Mouse (Mus musculus) midbrain, embryonic 16.5 days (tissue): Measurements from ENCODE around the gene Akap12. TPM values are rescaled to one million over a fixed set of nuclear protein-coding genes. Genes with fewer than 3 reads are reported as not detected.

ENCODE experiments used
- ATAC-seq: fragments of 200-750 bp; cut with Nextera tagmentation; 2 replicates; pipeline ENCODE4 v1.8.0; 2017; ENCODE audit warnings: moderate TSS enrichment
- H3K27ac ChIP-seq: fragments of 300-500 bp; sonication (generic); 2 replicates; pipeline ENCODE4 v1.5.1; 2014; ENCODE audit warnings: mild to moderate bottlenecking, low read length, mixed read lengths
- H3K27me3 ChIP-seq: fragments of 300-500 bp; sonication (generic); 2 replicates; pipeline ENCODE4 v1.6.1; 2014; ENCODE audit warnings: low read depth, low read length, mixed read lengths; ENCODE audit not compliant: control insufficient read depth, insufficient read depth
- H3K36me3 ChIP-seq: fragments of 300-500 bp; sonication (generic); 2 replicates; pipeline ENCODE4 v1.6.1; 2014; ENCODE audit warnings: mild to moderate bottlenecking, low read length, moderate library complexity, mixed read lengths; ENCODE audit not compliant: control insufficient read depth, insufficient read depth
- H3K4me1 ChIP-seq: fragments of 300-500 bp; sonication (generic); 2 replicates; pipeline ENCODE4 v1.6.1; 2014; ENCODE audit warnings: mild to moderate bottlenecking, low read length, mixed read lengths; ENCODE audit not compliant: control insufficient read depth, insufficient read depth
- H3K4me2 ChIP-seq: fragments of 300-500 bp; sonication (generic); 2 replicates; pipeline ENCODE4 v1.6.1; 2014; ENCODE audit warnings: mild to moderate bottlenecking, low read length, mixed read lengths
- H3K4me3 ChIP-seq: fragments of 300-500 bp; sonication (generic); 2 replicates; pipeline ENCODE4 v1.5.1; 2014; ENCODE audit warnings: low read depth, mild to moderate bottlenecking, low read length, moderate library complexity, mixed read lengths
- H3K9ac ChIP-seq: fragments of 300-500 bp; sonication (generic); 2 replicates; pipeline ENCODE4 v1.6.1; 2014; ENCODE audit warnings: low read depth, low read length, mixed read lengths
- H3K9me3 ChIP-seq: fragments of 300-500 bp; sonication (generic); replicated peaks from 2 replicates; pipeline ENCODE4 v1.6.1; 2014; ENCODE audit warnings: mild to moderate bottlenecking, low read length, mixed read lengths; ENCODE audit not compliant: control insufficient read depth, poor library complexity, severe bottlenecking
- WGBS: fragments of 180-500 bp; shearing (Covaris S2); extraction: QIAGEN DNeasy Blood & Tissue Kit; methylation state at CpG from one replicate; pipeline ENCODE4 v1.1.7; 2014; 5-methylcytosine and 5-hydroxymethylcytosine counted together
- polyA plus RNA-seq: library from polyadenylated mRNA; unstranded; fragments of >200 nt; fragmentation: Nextera tagmentation; extraction: Ambion mirVana; gene quantifications from 2 replicates; pipeline ENCODE4 v1.2.1, GENCODE M21; 2015

The Akap12 gene
- polyA plus RNA-seq, 1 experiment from 2014 or later = 44.7 TPM

- Histone ChIP-seq H3K9ac (no peak overlapping the region), H3K4me3 (no peak overlapping the region), H3K27me3 (no peaks in the 10 kb centered on the region), H3K4me2 (no peak overlapping the region), H3K4me1 (peaks cover 7% of the 10 kb centered on the region), H3K9me3 (no peaks in the 10 kb centered on the region), H3K36me3 (no peaks in the 10 kb centered on the region), H3K27ac (no peak overlapping the region)
- WGBS = 96% methylated on average over 7 of the region's 7 CpGs
- ATAC-seq = no peak
These were observed 118.1 kb downstream of the Akap12 start for GRCm38 (mm10) chr10:4384244-4384643.

- Histone ChIP-seq H3K4me2 (peak overlapping the region; percentile 97), H3K36me3 (no peaks in the 10 kb centered on the region), H3K4me3 (peak overlapping the region; percentile 96), H3K9ac (peak overlapping the region; percentile 99), H3K4me1 (peaks cover 33% of the 10 kb centered on the region), H3K9me3 (no peaks in the 10 kb centered on the region), H3K27me3 (no peaks in the 10 kb centered on the region), H3K27ac (peak overlapping the region; percentile 100)
- peak; percentile 93 for ATAC-seq
- under 1% methylated on average over 47 of the region's 133 CpGs for WGBS
These were observed 120.7 kb downstream of the Akap12 start for GRCm38 (mm10) chr10:4386609-4387591.

DNA sequence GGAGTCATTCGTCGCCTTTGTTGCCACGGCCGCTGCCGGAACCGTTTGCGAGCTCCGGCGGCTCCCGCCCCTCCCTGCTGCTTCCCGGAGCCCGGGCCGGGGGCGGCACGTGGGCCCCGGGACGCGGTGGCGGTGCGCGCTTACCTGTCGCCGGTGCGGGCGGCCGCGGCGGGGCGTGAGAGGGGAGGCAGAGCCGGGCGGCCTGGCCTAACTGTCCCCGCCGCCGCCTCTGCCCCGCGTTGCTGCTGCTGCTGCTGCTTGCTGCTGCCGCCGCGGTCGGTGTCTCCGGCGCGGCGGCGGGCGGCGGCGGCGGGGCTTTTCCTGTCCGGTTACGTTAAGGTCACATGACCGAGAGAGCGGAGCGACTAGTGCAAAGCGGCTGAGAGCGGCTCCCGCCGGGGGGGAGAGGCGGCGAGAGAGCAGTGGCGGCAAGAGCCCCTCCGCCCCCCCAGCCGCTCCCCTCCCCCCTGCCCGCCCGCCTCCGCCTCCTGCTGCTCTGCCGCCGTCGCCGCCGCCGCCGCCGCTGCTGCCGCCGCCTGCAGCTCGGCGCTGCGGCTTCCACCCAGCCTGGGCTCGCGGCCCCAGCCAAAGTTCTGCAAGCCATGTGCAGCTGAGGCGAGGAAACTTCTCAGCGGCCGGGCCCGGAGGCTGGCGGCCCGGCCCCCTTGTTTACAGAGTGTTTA, 121.7 kb downstream of the Akap12 start, which contains the start of gene Zbtb2:
Zbtb2 (minus strand) TSS at position 408 of the 683 bp plus-strand sequence.
- WGBS = under 1% methylated on average over 57 of the region's 87 CpGs
- peak within 1 kb of the TSS; percentile 97 for H3K4me2 ChIP-seq
- H3K9ac ChIP-seq = peak within 1 kb of the TSS; percentile 99
- peak; percentile 9; the same call in 1 of the 2 replicates for ATAC-seq
- no peaks in the 10 kb centered on the region for H3K27me3 ChIP-seq
- peak within 1 kb of the TSS; percentile 96 for H3K4me3 ChIP-seq
- peaks cover 34% of the 10 kb centered on the region for H3K4me1 ChIP-seq
- no peaks in the 10 kb centered on the region for H3K9me3 ChIP-seq
- peak within 1 kb of the TSS; percentile 100 for H3K27ac ChIP-seq
- H3K36me3 ChIP-seq = no peaks in the 10 kb centered on the region

DNA sequence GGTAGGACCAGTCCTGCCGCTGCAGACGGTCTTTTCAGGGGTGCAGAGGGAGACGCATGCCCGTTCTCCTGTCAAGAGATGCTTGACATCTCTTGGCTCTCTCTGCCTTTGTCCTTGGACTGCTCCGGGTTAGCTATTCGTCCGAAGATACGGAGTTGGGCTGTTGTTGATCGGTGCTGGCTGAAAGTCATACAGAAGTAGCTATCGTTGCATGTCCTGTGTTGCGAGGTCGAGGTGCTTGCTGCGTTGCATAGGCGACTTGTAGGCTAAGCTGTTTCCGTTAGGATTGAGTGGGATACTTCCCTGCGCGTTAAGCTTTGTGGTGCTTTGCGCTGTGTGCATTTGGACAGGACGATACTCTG, 122.2 kb downstream of the Akap12 start:
- Histone ChIP-seq H3K36me3 (no peaks in the 10 kb centered on the region), H3K4me2 (peak overlapping the region; percentile 97), H3K9ac (peak overlapping the region; percentile 99), H3K27me3 (no peaks in the 10 kb centered on the region), H3K9me3 (no peaks in the 10 kb centered on the region), H3K4me1 (peaks cover 34% of the 10 kb centered on the region), H3K27ac (peak overlapping the region; percentile 100), H3K4me3 (peak overlapping the region; percentile 96)
- WGBS = under 1% methylated on average over 19 of the region's 19 CpGs
- no peak for ATAC-seq

- Histone ChIP-seq H3K4me1 (peaks cover 34% of the 10 kb centered on the region), H3K9me3 (no peaks in the 10 kb centered on the region), H3K27ac (no peak overlapping the region), H3K4me2 (peak overlapping the region; percentile 97), H3K27me3 (no peaks in the 10 kb centered on the region), H3K36me3 (no peaks in the 10 kb centered on the region), H3K9ac (peak overlapping the region; percentile 99), H3K4me3 (peak overlapping the region; percentile 96)
- no peak for ATAC-seq
- WGBS = 22% methylated on average over 10 of the region's 10 CpGs
These were observed 122.9 kb downstream of the Akap12 start for GRCm38 (mm10) chr10:4389036-4389435.

GRCm38 (mm10) chr10:4389461-4390112, 123.4 kb downstream of the Akap12 start:
- H3K27me3 ChIP-seq = no peaks in the 10 kb centered on the region
- peak overlapping the region; percentile 96 for H3K4me3 ChIP-seq
- no peak overlapping the region for H3K27ac ChIP-seq
- ATAC-seq = no peak
- peak overlapping the region; percentile 99; the same call in 1 of the 2 replicates for H3K9ac ChIP-seq
- peaks cover 34% of the 10 kb centered on the region for H3K4me1 ChIP-seq
- H3K4me2 ChIP-seq = peak overlapping the region; percentile 97
- H3K9me3 ChIP-seq = no peaks in the 10 kb centered on the region
- 39% methylated on average over 5 of the region's 5 CpGs for WGBS
- H3K36me3 ChIP-seq = no peaks in the 10 kb centered on the region

GRCm38 (mm10) chr10:4390550-4390949, 124.4 kb downstream of the Akap12 start:
- H3K4me3 ChIP-seq = no peak overlapping the region
- no peak overlapping the region for H3K9ac ChIP-seq
- WGBS = 72% methylated on average over 2 of the region's 2 CpGs
- no peak overlapping the region for H3K4me2 ChIP-seq
- H3K4me1 ChIP-seq = peaks cover 36% of the 10 kb centered on the region
- ATAC-seq = no peak
- H3K27ac ChIP-seq = no peak overlapping the region
- H3K36me3 ChIP-seq = no peaks in the 10 kb centered on the region
- H3K27me3 ChIP-seq = no peaks in the 10 kb centered on the region
- H3K9me3 ChIP-seq = no peaks in the 10 kb centered on the region

GRCm38 (mm10) chr10:4391076-4391475, 124.9 kb downstream of the Akap12 start:
- H3K9ac ChIP-seq = no peak overlapping the region
- no peak overlapping the region for H3K4me2 ChIP-seq
- no peak overlapping the region for H3K27ac ChIP-seq
- H3K27me3 ChIP-seq = no peaks in the 10 kb centered on the region
- peaks cover 36% of the 10 kb centered on the region for H3K4me1 ChIP-seq
- ATAC-seq = no peak
- no peak overlapping the region for H3K4me3 ChIP-seq
- no peaks in the 10 kb centered on the region for H3K9me3 ChIP-seq
- 69% methylated on average over 5 of the region's 5 CpGs for WGBS
- no peaks in the 10 kb centered on the region for H3K36me3 ChIP-seq
